Mouse (Mus musculus) MEL (cell line): ENCODE measurements around the gene Opcml. TPM values are rescaled to one million over a fixed set of nuclear protein-coding genes. Genes with fewer than 3 reads are reported as not detected.

ENCODE experiments used
- DNase-seq: peaks from one replicate; pipeline ENCODE4 v3.0.0; 2011; ENCODE audit warnings: low read depth, low spot score
- H3K27ac ChIP-seq: 2 replicates; pipeline ENCODE4 v1.5.1; 2012; ENCODE audit warnings: low read depth, mild to moderate bottlenecking, control low read depth, low read length, moderate library complexity; ENCODE audit not compliant: control insufficient read depth
- H3K27me3 ChIP-seq, 2 experiments: fragments of 150-350 bp in 1 of 2; sonication (generic) in 1 of 2; 2 replicates each; pipeline ENCODE4 v1.6.1; 2012; ENCODE audit warnings: low read length in 2 of 2, mild to moderate bottlenecking in 2 of 2, improper control_type of control experiment in 1 of 2, moderate library complexity in 1 of 2; ENCODE audit not compliant: insufficient read depth in 2 of 2, control insufficient read depth in 1 of 2
- H3K36me3 ChIP-seq, 2 experiments: 2 replicates each; pipeline ENCODE4 v1.6.1; 2012 to 2014; ENCODE audit warnings: low read length in 2 of 2, improper control_type of control experiment in 1 of 2, inconsistent platforms in 1 of 2, mild to moderate bottlenecking in 1 of 2; ENCODE audit not compliant: insufficient read depth in 2 of 2, control insufficient read depth in 1 of 2
- H3K4me1 ChIP-seq, 2 experiments: fragments of 150-350 bp in 1 of 2; sonication (generic) in 1 of 2; 2 replicates each; pipeline ENCODE4 v1.6.1; 2012; ENCODE audit warnings: low read length in 2 of 2, improper control_type of control experiment in 1 of 2, mild to moderate bottlenecking in 1 of 2; ENCODE audit not compliant: insufficient read depth in 2 of 2, control insufficient read depth in 1 of 2
- H3K4me3 ChIP-seq, 2 experiments: fragments of 150-350 bp in 1 of 2; sonication (generic) in 1 of 2; 2 replicates each; pipeline ENCODE4 v1.5.1; 2012; ENCODE audit warnings: low read depth in 2 of 2, low read length in 2 of 2, mild to moderate bottlenecking in 2 of 2, moderate library complexity in 2 of 2, control low read depth in 1 of 2, improper control_type of control experiment in 1 of 2; ENCODE audit not compliant: control insufficient read depth in 1 of 2, insufficient read depth in 1 of 2
- H3K79me2 ChIP-seq: 2 replicates; pipeline ENCODE4 v1.6.1; 2012; ENCODE audit warnings: mild to moderate bottlenecking, low read length, moderate library complexity; ENCODE audit not compliant: control insufficient read depth, poor library complexity, insufficient read depth
- H3K9ac ChIP-seq: 2 replicates; pipeline ENCODE4 v1.6.1; 2012; ENCODE audit warnings: low read depth, mild to moderate bottlenecking, control low read depth, low read length, moderate library complexity; ENCODE audit not compliant: control insufficient read depth, poor library complexity, severe bottlenecking
- H3K9me3 ChIP-seq: fragments of 150-350 bp; sonication (generic); replicated peaks from 2 replicates; pipeline ENCODE4 v1.6.1; 2012; ENCODE audit warnings: mild to moderate bottlenecking, low read length, improper control_type of control experiment, moderate library complexity; ENCODE audit not compliant: insufficient read depth
- CTCF ChIP-seq, 3 experiments: IDR thresholded peaks in 2 of 3; conservative IDR thresholded peaks in 1 of 3; 2 replicates each; pipeline ENCODE4 v1.5.1; 2011 to 2012; ENCODE audit warnings: low read length in 3 of 3, low read depth in 2 of 3, mild to moderate bottlenecking in 2 of 3, improper control_type of control experiment in 1 of 3, inconsistent platforms in 1 of 3, mixed read lengths in 1 of 3, moderate library complexity in 1 of 3; ENCODE audit not compliant: control insufficient read depth in 1 of 3, insufficient read depth in 1 of 3, poor library complexity in 1 of 3, severe bottlenecking in 1 of 3
- E2F4 ChIP-seq: IDR thresholded peaks from 2 replicates; pipeline ENCODE4 v1.6.1; 2011; ENCODE audit warnings: low read depth, low read length, improper control_type of control experiment, borderline replicate concordance
- ELF1 ChIP-seq: IDR thresholded peaks from 2 replicates; pipeline ENCODE4 v1.6.1; 2014; ENCODE audit warnings: low read depth, mild to moderate bottlenecking, inconsistent platforms, low read length, improper control_type of control experiment, moderate library complexity
- EP300 ChIP-seq, 2 experiments: IDR thresholded peaks; 2 replicates each; pipeline ENCODE4 v1.6.1; 2011; ENCODE audit warnings: improper control_type of control experiment in 2 of 2, low read length in 2 of 2, low read depth in 1 of 2, mild to moderate bottlenecking in 1 of 2
- GATA1 ChIP-seq: IDR thresholded peaks from 2 replicates; pipeline ENCODE4 v1.6.1; 2011; ENCODE audit warnings: low read depth, low read length, improper control_type of control experiment
- HCFC1 ChIP-seq: IDR thresholded peaks from 2 replicates; pipeline ENCODE4 v1.6.1; 2012; ENCODE audit warnings: low read depth, mild to moderate bottlenecking, inconsistent platforms, low read length, improper control_type of control experiment, moderate library complexity
- MAFK ChIP-seq: IDR thresholded peaks from 2 replicates; pipeline ENCODE4 v1.6.1; 2011; ENCODE audit warnings: low read depth, mild to moderate bottlenecking, low read length, improper control_type of control experiment, borderline replicate concordance
- MAX ChIP-seq: IDR thresholded peaks from 2 replicates; pipeline ENCODE4 v1.6.1; 2011; ENCODE audit warnings: low read length, improper control_type of control experiment
- MEF2A ChIP-seq: IDR thresholded peaks from 2 replicates; pipeline ENCODE4 v1.6.1; 2014; ENCODE audit warnings: low read depth, mild to moderate bottlenecking, inconsistent platforms, low read length, improper control_type of control experiment; ENCODE audit not compliant: poor library complexity, insufficient replicate concordance, severe bottlenecking; ENCODE audit errors: extremely low read depth
- MYB ChIP-seq: IDR thresholded peaks from 2 replicates; pipeline ENCODE4 v1.6.1; 2011; ENCODE audit warnings: mild to moderate bottlenecking, low read depth, low read length, improper control_type of control experiment
- NELFE ChIP-seq: IDR thresholded peaks from 2 replicates; pipeline ENCODE4 v1.6.1; 2011; ENCODE audit warnings: low read depth, low read length, improper control_type of control experiment
- POLR2A ChIP-seq, 2 experiments: IDR thresholded peaks; 2 replicates each; pipeline ENCODE4 v1.6.1; 2011 to 2012; ENCODE audit warnings: low read length in 2 of 2, mild to moderate bottlenecking in 2 of 2, control low read depth in 1 of 2, improper control_type of control experiment in 1 of 2, low read depth in 1 of 2, moderate library complexity in 1 of 2; ENCODE audit not compliant: control insufficient read depth in 1 of 2, insufficient read depth in 1 of 2, poor library complexity in 1 of 2
- POLR2AphosphoS2 ChIP-seq: IDR thresholded peaks from 2 replicates; pipeline ENCODE4 v1.6.1; 2011; ENCODE audit warnings: low read length, improper control_type of control experiment
- RAD21 ChIP-seq: IDR thresholded peaks from 2 replicates; pipeline ENCODE4 v1.6.1; 2011; ENCODE audit warnings: mild to moderate bottlenecking, low read depth, low read length, improper control_type of control experiment
- SMC3 ChIP-seq: IDR thresholded peaks from 2 replicates; pipeline ENCODE4 v1.6.1; 2011; ENCODE audit warnings: low read depth, low read length, improper control_type of control experiment
- TAL1 ChIP-seq: IDR thresholded peaks from 2 replicates; pipeline ENCODE4 v1.6.1; 2012; ENCODE audit warnings: mild to moderate bottlenecking, inconsistent platforms, low read length, moderate library complexity, mixed read lengths
- USF1 ChIP-seq: IDR thresholded peaks from 2 replicates; pipeline ENCODE4 v1.6.1; 2014; ENCODE audit warnings: low read depth, mild to moderate bottlenecking, inconsistent platforms, low read length, improper control_type of control experiment, moderate library complexity
- USF2 ChIP-seq, 2 experiments: IDR thresholded peaks; 2 replicates each; pipeline ENCODE4 v1.6.1; 2011 to 2012; ENCODE audit warnings: improper control_type of control experiment in 2 of 2, low read length in 2 of 2, borderline replicate concordance in 1 of 2, inconsistent platforms in 1 of 2, low read depth in 1 of 2, mild to moderate bottlenecking in 1 of 2; ENCODE audit not compliant: insufficient read depth in 1 of 2
- ZMIZ1 ChIP-seq: IDR thresholded peaks from 2 replicates; pipeline ENCODE4 v1.6.1; 2012; ENCODE audit warnings: low read depth, mild to moderate bottlenecking, inconsistent platforms, low read length, improper control_type of control experiment, moderate library complexity
- ZNF384 ChIP-seq: IDR thresholded peaks from 2 replicates; pipeline ENCODE4 v1.6.1; 2012; ENCODE audit warnings: low read depth, mild to moderate bottlenecking, inconsistent platforms, low read length, improper control_type of control experiment
- polyA plus RNA-seq, 2 experiments: library from polyadenylated mRNA; stranded (reverse) in 1 of 2; unstranded in 1 of 2; fragments of >175 nt in 1 of 2; fragments of >200 nt in 1 of 2; gene quantifications; 2 replicates each; pipeline versions ENCODE4 v1.2.1 to v1.2.4; 2012; ENCODE audit warnings: low replicate concordance in 2 of 2, low read depth in 1 of 2; ENCODE audit not compliant: insufficient read length in 2 of 2, insufficient read depth in 1 of 2, missing spikeins in 1 of 2
- total RNA-seq: library from RNA; depleted of rRNA; stranded (reverse); fragments of 300-350 nt; gene quantifications from 2 replicates; pipeline ENCODE4 v1.2.3, GENCODE M21; 2012

The Opcml gene
- total and polyA plus RNA-seq, 3 experiments, result not detected

DNA sequence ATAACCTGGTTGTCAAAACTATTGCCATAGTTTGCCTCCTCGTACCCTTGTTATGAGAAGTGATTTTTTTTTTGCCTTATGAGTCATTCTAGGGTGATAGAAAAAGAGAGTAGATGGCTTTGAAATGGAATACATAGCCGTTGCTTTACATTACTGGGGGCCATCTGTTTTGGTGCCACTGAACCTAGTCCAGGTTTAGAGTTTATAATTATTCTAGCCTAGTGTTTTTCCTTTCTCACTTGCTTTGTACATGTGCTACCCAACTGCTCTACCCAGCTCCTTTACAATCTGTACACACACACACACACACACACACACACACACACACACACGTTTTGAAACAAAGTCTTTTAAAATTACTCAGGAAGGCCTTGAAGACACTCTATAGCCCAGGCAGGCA lies 171.1 kb downstream of the Opcml start:
- Histone ChIP-seq H3K36me3 (no peaks in the 10 kb centered on the region), H3K9ac (no peak overlapping the region), H3K4me1 (no peaks in the 10 kb centered on the region), H3K79me2 (no peaks in the 10 kb centered on the region), H3K27ac (no peak overlapping the region), H3K4me3 (no peak overlapping the region), H3K27me3 (no peaks in the 10 kb centered on the region), H3K9me3 (no peaks in the 10 kb centered on the region)
- no peak for TF ChIP-seq MAFK
- TF ChIP-seq POLR2A (IDR thresholded peaks at IDR 0.05; ENCODE audit: control insufficient read depth in 1 of 2, insufficient read depth in 1 of 2, low read depth in 1 of 2, low read length in 2 of 2, poor library complexity in 1 of 2), result no peak
- no peak for TF ChIP-seq USF1
- TF ChIP-seq CTCF (IDR thresholded peaks at IDR 0.05 in 2 of 3, conservative IDR thresholded peaks at IDR 0.05 in 1 of 3; ENCODE audit: control insufficient read depth in 1 of 3, insufficient read depth in 1 of 3, low read depth in 2 of 3, low read length in 3 of 3, poor library complexity in 1 of 3, severe bottlenecking in 1 of 3), result no peak
- no peak for TF ChIP-seq MAX
- TF ChIP-seq MEF2A, result no peak
- TF ChIP-seq NELFE, result no peak
- TF ChIP-seq TAL1, result no peak
- TF ChIP-seq ZMIZ1, result no peak
- TF ChIP-seq EP300 (IDR thresholded peaks at IDR 0.05; ENCODE audit: low read depth in 1 of 2, low read length in 2 of 2), result no peak
- TF ChIP-seq ELF1, result no peak
- TF ChIP-seq ZNF384, result no peak
- TF ChIP-seq POLR2AphosphoS2, result no peak
- no peak for TF ChIP-seq GATA1
- TF ChIP-seq MYB, result no peak
- no peak for TF ChIP-seq E2F4
- no peak for TF ChIP-seq USF2 (IDR thresholded peaks at IDR 0.05; ENCODE audit: borderline replicate concordance in 1 of 2, insufficient read depth in 1 of 2, low read depth in 1 of 2, low read length in 2 of 2)
- TF ChIP-seq RAD21, result no peak
- DNase-seq, result no peak

DNA sequence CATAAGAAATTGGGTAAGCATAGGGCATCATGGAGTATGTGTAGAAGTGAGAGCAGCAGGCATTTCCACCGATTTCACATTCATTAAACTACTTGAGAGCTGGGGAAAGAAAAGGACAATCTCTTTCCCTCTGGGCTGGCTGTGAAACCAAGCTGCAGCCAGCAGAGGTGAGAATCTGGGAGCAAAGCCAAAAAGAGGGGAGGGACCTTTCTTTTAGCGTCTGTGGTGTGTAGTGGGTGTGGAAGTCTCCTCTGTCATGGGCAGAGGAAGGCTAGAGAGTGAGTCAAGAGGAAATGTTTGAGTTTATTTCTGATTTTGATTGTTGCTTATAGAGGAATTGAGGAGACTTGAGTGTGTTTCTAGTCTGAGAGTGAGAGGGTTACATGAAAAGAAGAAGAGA lies 172.8 kb downstream of the Opcml start:
- Histone ChIP-seq H3K79me2 (no peaks in the 10 kb centered on the region), H3K27ac (no peak overlapping the region), H3K36me3 (no peaks in the 10 kb centered on the region), H3K9ac (no peak overlapping the region), H3K27me3 (no peaks in the 10 kb centered on the region), H3K9me3 (no peaks in the 10 kb centered on the region), H3K4me3 (no peak overlapping the region), H3K4me1 (no peaks in the 10 kb centered on the region)
- no peak for DNase-seq
- TF ChIP-seq SMC3 (no peak), HCFC1 (no peak), ZMIZ1 (no peak)
